Mouse (Mus musculus) liver, adult 2 months (tissue): Measurements from ENCODE around the gene Isg20.

Experiments used
- CTCF ChIP-seq: fragments of 200-500 bp; IDR thresholded peaks from 2 replicates; pipeline ENCODE4 v1.5.1; 2011; ENCODE audit warnings: low read depth, low read length, control low read depth
- POLR2A ChIP-seq: fragments of 200-500 bp; IDR thresholded peaks from 2 replicates; pipeline ENCODE4 v1.6.1; 2011; ENCODE audit warnings: low read length, control low read depth; ENCODE audit not compliant: insufficient read depth; ENCODE audit errors: extremely low read depth

- TF ChIP-seq CTCF, result no peak
- no peak for TF ChIP-seq POLR2A
Observed at GRCm38 (mm10) chr7:78918686-78919085, 5.5 kb downstream of the Isg20 start.
